Mouse (Mus musculus) cerebellum, adult (tissue): ENCODE results near the gene Nxn.

Experiments
- ATAC-seq: cut with Nextera tagmentation; 2 replicates; pipeline ENCODE4 v1.9.2; 2017; ENCODE audit warnings: mild to moderate bottlenecking, moderate library complexity, mixed read lengths; ENCODE audit not compliant: insufficient number of reproducible peaks, low FRiP score, low TSS enrichment

Gene Nxn

GRCm38 (mm10) chr11:76405113-76405512, 6.2 kb upstream of the Nxn start:
- no peak for ATAC-seq

GRCm38 (mm10) chr11:76401398-76401797, 2.5 kb upstream of the Nxn start:
- no peak for ATAC-seq

GRCm38 (mm10) chr11:76399587-76400330, 819 bp upstream of the Nxn start:
- peak; percentile 46; the same call in 1 of the 2 replicates for ATAC-seq

- ATAC-seq, result no peak
Observed at GRCm38 (mm10) chr11:76398312-76398797, 585 bp downstream of the Nxn start.

- no peak for ATAC-seq
Observed at GRCm38 (mm10) chr11:76397650-76398311, 1.2 kb downstream of the Nxn start.

- no peak for ATAC-seq
Observed at GRCm38 (mm10) chr11:76392996-76393395, 5.9 kb downstream of the Nxn start.

GRCm38 (mm10) chr11:76392532-76392931, 6.4 kb downstream of the Nxn start:
- no peak for ATAC-seq

GRCm38 (mm10) chr11:76388711-76389110, 10.2 kb downstream of the Nxn start:
- ATAC-seq, result no peak

- ATAC-seq, result no peak
Observed at GRCm38 (mm10) chr11:76387097-76387496, 11.8 kb downstream of the Nxn start.

GRCm38 (mm10) chr11:76385746-76386145, 13.2 kb downstream of the Nxn start:
- ATAC-seq, result no peak

GRCm38 (mm10) chr11:76385017-76385416, 13.9 kb downstream of the Nxn start:
- ATAC-seq, result no peak

GRCm38 (mm10) chr11:76384307-76384706, 14.6 kb downstream of the Nxn start:
- no peak for ATAC-seq

GRCm38 (mm10) chr11:76382711-76383324, 16.1 kb downstream of the Nxn start:
- ATAC-seq, result no peak

GRCm38 (mm10) chr11:76381201-76381885, 17.6 kb downstream of the Nxn start:
- ATAC-seq, result no peak

- no peak for ATAC-seq
Observed at GRCm38 (mm10) chr11:76379921-76380544, 18.9 kb downstream of the Nxn start.

GRCm38 (mm10) chr11:76376425-76376824, 22.5 kb downstream of the Nxn start:
- no peak for ATAC-seq

GRCm38 (mm10) chr11:76374491-76375185, 24.3 kb downstream of the Nxn start:
- no peak for ATAC-seq

- 0 out of 2 replicates have a peak, but pooled peaks have one; percentile 52 for ATAC-seq
Observed at GRCm38 (mm10) chr11:76372534-76372933, 26.4 kb downstream of the Nxn start.

GRCm38 (mm10) chr11:76372120-76372519, 26.8 kb downstream of the Nxn start:
- ATAC-seq, result no peak

- no peak for ATAC-seq
Observed at GRCm38 (mm10) chr11:76370491-76370890, 28.4 kb downstream of the Nxn start.
